Mouse (Mus musculus) forebrain, embryonic 16.5 days (tissue): Measurements from ENCODE around the gene Git2. TPM values are rescaled to one million over a fixed set of nuclear protein-coding genes. Genes with fewer than 3 reads are reported as not detected.

ENCODE experiments used
- ATAC-seq: fragments of 200-750 bp; cut with Nextera tagmentation; 2 replicates; pipeline ENCODE4 v1.8.0; 2017; ENCODE audit warnings: mild to moderate bottlenecking, moderate library complexity
- H3K27ac ChIP-seq: fragments of 300-500 bp; sonication (generic); 2 replicates; pipeline ENCODE4 v1.5.1; 2014; ENCODE audit warnings: low read length, control low read depth
- H3K27me3 ChIP-seq: fragments of 300-500 bp; sonication (generic); replicated peaks from 2 replicates; pipeline ENCODE4 v1.6.1; 2014; ENCODE audit warnings: low read length; ENCODE audit not compliant: control insufficient read depth, insufficient read depth
- H3K36me3 ChIP-seq: fragments of 300-500 bp; sonication (generic); 2 replicates; pipeline ENCODE4 v1.6.1; 2014; ENCODE audit not compliant: control insufficient read depth, insufficient read depth
- H3K4me1 ChIP-seq: fragments of 300-500 bp; sonication (generic); replicated peaks from 2 replicates; pipeline ENCODE4 v1.6.1; 2014; ENCODE audit warnings: low read length; ENCODE audit not compliant: control insufficient read depth, insufficient read depth
- H3K4me2 ChIP-seq: fragments of 300-500 bp; sonication (generic); 2 replicates; pipeline ENCODE4 v1.6.1; 2014; ENCODE audit warnings: mild to moderate bottlenecking, low read length, control low read depth
- H3K4me3 ChIP-seq: fragments of 300-500 bp; sonication (generic); replicated peaks from 2 replicates; pipeline ENCODE4 v1.5.1; 2014; ENCODE audit warnings: mild to moderate bottlenecking, low read length, control low read depth
- H3K9ac ChIP-seq: fragments of 300-500 bp; sonication (generic); replicated peaks from 2 replicates; pipeline ENCODE4 v1.6.1; 2014; ENCODE audit warnings: low read depth, low read length, control low read depth
- H3K9me3 ChIP-seq: fragments of 300-500 bp; sonication (generic); 2 replicates; pipeline ENCODE4 v1.6.1; 2016; ENCODE audit warnings: low read length; ENCODE audit not compliant: control insufficient read depth
- WGBS: fragments of 180-500 bp; shearing (Covaris S2); extraction: QIAGEN DNeasy Blood & Tissue Kit; methylation state at CpG from one replicate; pipeline ENCODE4 v1.1.7; 2014; 5-methylcytosine and 5-hydroxymethylcytosine counted together
- polyA plus RNA-seq: library from polyadenylated mRNA; unstranded; fragments of >200 nt; fragmentation: Nextera tagmentation; extraction: Ambion mirVana; gene quantifications from 2 replicates; pipeline ENCODE4 v1.2.1, GENCODE M21; 2015

The Git2 gene
- 53.9 and 58.5 TPM in 2 replicates for polyA plus RNA-seq

- Histone ChIP-seq H3K27ac (peak within 1 kb of the TSS; percentile 89), H3K4me3 (peak within 1 kb of the TSS; percentile 98), H3K9ac (peak within 1 kb of the TSS; percentile 77), H3K36me3 (no peaks in the 10 kb centered on the region), H3K4me2 (peak within 1 kb of the TSS; percentile 98), H3K27me3 (no peaks in the 10 kb centered on the region), H3K9me3 (no peaks in the 10 kb centered on the region), H3K4me1 (peaks cover 39% of the 10 kb centered on the region)
- no peak for ATAC-seq
- 1% methylated on average over 62 of the region's 63 CpGs for WGBS
Observed at GRCm38 (mm10) chr5:114775056-114775979, at the start of gene Git2. Gene Git2, minus strand, starts transcription at chr5:114775517.

GRCm38 (mm10) chr5:114824197-114824596, 48.9 kb upstream of the Git2 start:
- Histone ChIP-seq H3K36me3 (no peaks in the 10 kb centered on the region), H3K4me1 (peaks cover 6% of the 10 kb centered on the region), H3K27me3 (no peaks in the 10 kb centered on the region), H3K4me2 (no peak overlapping the region; the same call in 1 of the 2 replicates), H3K9ac (no peak overlapping the region), H3K9me3 (no peaks in the 10 kb centered on the region), H3K27ac (no peak overlapping the region), H3K4me3 (no peak overlapping the region)
- no peak for ATAC-seq
- 11% methylated on average over 9 of the region's 9 CpGs for WGBS

- Histone ChIP-seq H3K27me3 (no peaks in the 10 kb centered on the region), H3K27ac (peak within 1 kb of the TSS; percentile 91), H3K9ac (peak within 1 kb of the TSS; percentile 83), H3K36me3 (no peaks in the 10 kb centered on the region), H3K4me2 (peak within 1 kb of the TSS; percentile 55), H3K4me1 (peaks cover 6% of the 10 kb centered on the region), H3K4me3 (peak within 1 kb of the TSS; percentile 86), H3K9me3 (no peaks in the 10 kb centered on the region)
- peak; percentile 93 for ATAC-seq
- WGBS: 7% methylated on average over 53 of the region's 53 CpGs
Observed at GRCm38 (mm10) chr5:114822796-114823688, 47.7 kb upstream of the Git2 start, which contains the start of gene 1500011B03Rik. Gene 1500011B03Rik, minus strand, starts transcription at chr5:114823468.

GRCm38 (mm10) chr5:114818124-114818523, 42.8 kb upstream of the Git2 start:
- H3K36me3 ChIP-seq: no peaks in the 10 kb centered on the region
- H3K4me1 ChIP-seq: no peaks in the 10 kb centered on the region; the same call in 1 of the 2 replicates
- no peak overlapping the region for H3K9ac ChIP-seq
- WGBS: 74% methylated on average over 10 of the region's 11 CpGs
- no peaks in the 10 kb centered on the region for H3K27me3 ChIP-seq
- no peak overlapping the region for H3K4me3 ChIP-seq
- no peak overlapping the region for H3K4me2 ChIP-seq
- H3K27ac ChIP-seq: no peak overlapping the region
- 0 out of 2 replicates have a peak, but pooled peaks cover 3% of the 10 kb centered on the region for H3K9me3 ChIP-seq
- no peak for ATAC-seq

GRCm38 (mm10) chr5:114816599-114816998, 41.3 kb upstream of the Git2 start:
- no peak for ATAC-seq
- Histone ChIP-seq H3K9ac (no peak overlapping the region), H3K27ac (no peak overlapping the region), H3K27me3 (no peaks in the 10 kb centered on the region), H3K9me3 (0 out of 2 replicates have a peak, but pooled peaks cover 3% of the 10 kb centered on the region), H3K4me2 (no peak overlapping the region), H3K36me3 (no peaks in the 10 kb centered on the region), H3K4me3 (no peak overlapping the region), H3K4me1 (peaks cover 12% of the 10 kb centered on the region)
- WGBS: 70% methylated on average over 6 of the region's 6 CpGs

- Histone ChIP-seq H3K9ac (peak overlapping the region; percentile 85), H3K4me1 (peaks cover 17% of the 10 kb centered on the region), H3K4me2 (peak overlapping the region; percentile 54), H3K9me3 (0 out of 2 replicates have a peak, but pooled peaks cover 3% of the 10 kb centered on the region), H3K4me3 (peak overlapping the region; percentile 68), H3K36me3 (peaks cover 3% of the 10 kb centered on the region), H3K27me3 (no peaks in the 10 kb centered on the region), H3K27ac (peak overlapping the region; percentile 95)
- peak; percentile 99 for ATAC-seq
- WGBS: under 1% methylated on average over 50 of the region's 50 CpGs
Observed at GRCm38 (mm10) chr5:114813525-114814181, 38.3 kb upstream of the Git2 start.

GRCm38 (mm10) chr5:114809826-114810225, 34.5 kb upstream of the Git2 start:
- WGBS: 93% methylated on average over 5 of the region's 5 CpGs
- no peak for ATAC-seq
- H3K9ac ChIP-seq: no peak overlapping the region
- H3K36me3 ChIP-seq: peaks cover 17% of the 10 kb centered on the region
- H3K4me1 ChIP-seq: peaks cover 17% of the 10 kb centered on the region
- H3K27me3 ChIP-seq: no peaks in the 10 kb centered on the region
- no peaks in the 10 kb centered on the region for H3K9me3 ChIP-seq
- no peak overlapping the region for H3K27ac ChIP-seq
- no peak overlapping the region for H3K4me3 ChIP-seq
- H3K4me2 ChIP-seq: no peak overlapping the region

GRCm38 (mm10) chr5:114809181-114809756, 34.0 kb upstream of the Git2 start:
- no peak overlapping the region for H3K4me3 ChIP-seq
- no peaks in the 10 kb centered on the region for H3K27me3 ChIP-seq
- H3K9me3 ChIP-seq: no peaks in the 10 kb centered on the region
- no peak overlapping the region for H3K9ac ChIP-seq
- 81% methylated on average over 10 of the region's 10 CpGs for WGBS
- H3K4me2 ChIP-seq: no peak overlapping the region
- peaks cover 21% of the 10 kb centered on the region for H3K36me3 ChIP-seq
- no peak for ATAC-seq
- H3K4me1 ChIP-seq: peaks cover 17% of the 10 kb centered on the region
- no peak overlapping the region for H3K27ac ChIP-seq
